11 mouse cellular contexts compared by ENCODE assay signal in genomic region chr12:32533641-32534040, GRCm38 (mm10).
DNase-seq lines count a peak whose midpoint lies in the region; ATAC-seq and TF ChIP-seq lines count a peak whose summit lies in the region.
"Had no signal": no experiment of that assay in that cellular context is flagged by ENCODE, and none has a peak within 500 bp of the region (broad histone marks: within the 10 kb centered on the region; RNA-seq: fewer than 3 reads in every experiment).

No protein-coding gene starts in this region.

- 0 out of 2 replicates have a peak overlapping the region, but pooled peaks have one; percentile 1 for H3K4me3 ChIP-seq in liver, adult 2 months (ENCODE audit: insufficient read depth, low read depth, low read length)
- H3K4me3 ChIP-seq in liver, embryonic 12.5 days = no peak overlapping the region
- no peak overlapping the region for H3K4me3 ChIP-seq in stomach, embryonic 16.5 days (replicated peaks; ENCODE audit: low read length)
- no peak overlapping the region for H3K4me3 ChIP-seq in midbrain, embryonic 13.5 days (replicated peaks)
- H3K4me3 ChIP-seq in midbrain, embryonic 11.5 days (ENCODE audit: low read depth, low read length) = no peak overlapping the region
- H3K4me3 ChIP-seq: embryonic facial prominence, embryonic 12.5 days; heart, embryonic 13.5 days had no signal

- no peaks in the 10 kb centered on the region for H3K79me2 ChIP-seq in liver, adult 2 months (ENCODE audit: control insufficient read depth, insufficient read depth, low read length)

- no peak overlapping the region for H3K4me2 ChIP-seq in liver, embryonic 12.5 days
- H3K4me2 ChIP-seq in stomach, embryonic 16.5 days (ENCODE audit: low read depth, low read length) = no peak overlapping the region
- no peak overlapping the region for H3K4me2 ChIP-seq in midbrain, embryonic 13.5 days (replicated peaks)
- no peak overlapping the region for H3K4me2 ChIP-seq in midbrain, embryonic 11.5 days
- H3K4me2 ChIP-seq: embryonic facial prominence, embryonic 12.5 days; heart, embryonic 13.5 days had no signal

- ATAC-seq in liver, embryonic 12.5 days = no peak
- ATAC-seq in stomach, embryonic 16.5 days (ENCODE audit: insufficient read depth, low FRiP score) = peak; percentile 83; the same call in 1 of the 2 replicates
- no peak for ATAC-seq in midbrain, embryonic 13.5 days
- ATAC-seq in monocyte, adult 5-6 weeks (replicated peaks; ENCODE audit: insufficient number of reproducible peaks, low FRiP score, low TSS enrichment, poor library complexity, severe bottlenecking) = no peak
- no peak for ATAC-seq in midbrain, embryonic 11.5 days (ENCODE audit: low FRiP score)

- no peaks in the 10 kb centered on the region for H3K27me3 ChIP-seq in liver, adult 2 months (ENCODE audit: control insufficient read depth, insufficient read depth, low read length)
- H3K27me3 ChIP-seq in liver, embryonic 12.5 days (replicated peaks) = no peaks in the 10 kb centered on the region
- H3K27me3 ChIP-seq in stomach, embryonic 16.5 days (ENCODE audit: control insufficient read depth, insufficient read depth, low read length) = no peaks in the 10 kb centered on the region
- H3K27me3 ChIP-seq in midbrain, embryonic 13.5 days = no peaks in the 10 kb centered on the region
- H3K27me3 ChIP-seq in midbrain, embryonic 11.5 days (ENCODE audit: control insufficient read depth, insufficient read depth, low read length) = no peaks in the 10 kb centered on the region
- H3K27me3 ChIP-seq: embryonic facial prominence, embryonic 12.5 days; heart, embryonic 13.5 days had no signal

- no peaks in the 10 kb centered on the region for H3K9me3 ChIP-seq in liver, embryonic 12.5 days (replicated peaks)
- H3K9me3 ChIP-seq in stomach, embryonic 16.5 days (replicated peaks; ENCODE audit: control insufficient read depth, low read length) = no peaks in the 10 kb centered on the region
- H3K9me3 ChIP-seq in midbrain, embryonic 13.5 days = no peaks in the 10 kb centered on the region
- no peaks in the 10 kb centered on the region for H3K9me3 ChIP-seq in midbrain, embryonic 11.5 days (ENCODE audit: control insufficient read depth, low read length)
- H3K9me3 ChIP-seq: embryonic facial prominence, embryonic 12.5 days; heart, embryonic 13.5 days had no signal

- peak overlapping the region; percentile 22 for H3K27ac ChIP-seq in liver, adult 2 months (replicated peaks; ENCODE audit: insufficient read depth, low read depth, low read length)
- H3K27ac ChIP-seq in liver, embryonic 12.5 days = no peak overlapping the region
- H3K27ac ChIP-seq in stomach, embryonic 16.5 days (ENCODE audit: low read length) = no peak overlapping the region
- H3K27ac ChIP-seq in midbrain, embryonic 13.5 days = no peak overlapping the region
- H3K27ac ChIP-seq in midbrain, embryonic 11.5 days (ENCODE audit: low read depth, low read length) = no peak overlapping the region
- H3K27ac ChIP-seq: embryonic facial prominence, embryonic 12.5 days; heart, embryonic 13.5 days had no signal

- no peak for TF ChIP-seq CTCF in liver, adult 2 months (IDR thresholded peaks at IDR 0.05; ENCODE audit: low read depth, low read length)

- TF ChIP-seq POLR2A in liver, adult 2 months (IDR thresholded peaks at IDR 0.05; ENCODE audit: extremely low read depth, insufficient read depth, low read length) = no peak

- H3K9ac ChIP-seq in liver, adult 2 months (ENCODE audit: low read depth, low read length) = no peak overlapping the region
- no peak overlapping the region for H3K9ac ChIP-seq in liver, embryonic 12.5 days
- no peak overlapping the region for H3K9ac ChIP-seq in stomach, embryonic 16.5 days (ENCODE audit: low read length)
- H3K9ac ChIP-seq in midbrain, embryonic 13.5 days (replicated peaks) = no peak overlapping the region
- no peak overlapping the region for H3K9ac ChIP-seq in midbrain, embryonic 11.5 days (ENCODE audit: low read length)
- H3K9ac ChIP-seq: embryonic facial prominence, embryonic 12.5 days; heart, embryonic 13.5 days had no signal

- peak; percentile 87 for DNase-seq in liver, adult 2 months (ENCODE audit: extremely low read depth, low read depth, low spot score)
- peak; percentile 1 for DNase-seq in embryo, embryonic 9.5 days (ENCODE audit: extremely low spot score)
- DNase-seq in large intestine, adult 2 months (ENCODE audit: low read depth, low spot score) = peak; percentile 16
- DNase-seq in midbrain, embryonic 11.5 days (ENCODE audit: low spot score, missing footprints) = no peak
- DNase-seq: thymus, adult 18-20 months had no signal

- H3K36me3 ChIP-seq in liver, adult 2 months (ENCODE audit: control insufficient read depth, insufficient read depth, low read length) = no peaks in the 10 kb centered on the region
- no peaks in the 10 kb centered on the region for H3K36me3 ChIP-seq in liver, embryonic 12.5 days
- no peaks in the 10 kb centered on the region for H3K36me3 ChIP-seq in stomach, embryonic 16.5 days (ENCODE audit: control insufficient read depth, insufficient read depth, low read length)
- no peaks in the 10 kb centered on the region for H3K36me3 ChIP-seq in midbrain, embryonic 13.5 days
- no peaks in the 10 kb centered on the region for H3K36me3 ChIP-seq in midbrain, embryonic 11.5 days (ENCODE audit: control insufficient read depth, insufficient read depth, low read length)
- H3K36me3 ChIP-seq: embryonic facial prominence, embryonic 12.5 days; heart, embryonic 13.5 days had no signal

- H3K4me1 ChIP-seq in liver, adult 2 months (ENCODE audit: control insufficient read depth, insufficient read depth, low read length) = no peaks in the 10 kb centered on the region
- no peaks in the 10 kb centered on the region for H3K4me1 ChIP-seq in liver, embryonic 12.5 days
- H3K4me1 ChIP-seq in stomach, embryonic 16.5 days (ENCODE audit: control insufficient read depth, insufficient read depth, low read length) = no peaks in the 10 kb centered on the region
- no peaks in the 10 kb centered on the region for H3K4me1 ChIP-seq in midbrain, embryonic 13.5 days (replicated peaks)
- H3K4me1 ChIP-seq in midbrain, embryonic 11.5 days (ENCODE audit: control insufficient read depth, insufficient read depth, low read length) = no peaks in the 10 kb centered on the region
- H3K4me1 ChIP-seq: embryonic facial prominence, embryonic 12.5 days; heart, embryonic 13.5 days had no signal
